Mouse (Mus musculus) frontal cortex, adult 2 months (tissue): ENCODE results near the gene Ralgapa1. TPM values are rescaled to one million over a fixed set of nuclear protein-coding genes. Genes with fewer than 3 reads are reported as not detected.
"Not testable (repeated sequence)": the region's sequence is repeated elsewhere in the genome, so short reads cannot be mapped to it uniquely, and the experiment has no call there.

Source experiments
- DNase-seq, 2 experiments: peaks; one replicate each; pipeline ENCODE4 v3.0.0; 2022; ENCODE audit warnings: low spot score in 1 of 2; ENCODE audit errors: extremely low spot score in 1 of 2
- polyA plus RNA-seq: library from polyadenylated mRNA; depleted of rRNA; stranded (reverse); fragments of >200 nt; gene quantifications from 2 replicates; pipeline ENCODE4 v1.2.3, GENCODE M21; 2012

The Ralgapa1 gene
- polyA plus RNA-seq, 1 experiment: 72.0 TPM

- DNase-seq: no peak
These were observed 220.4 kb downstream of the Ralgapa1 start for GRCm38 (mm10) chr12:55600503-55600994.

GRCm38 (mm10) chr12:55599639-55600502 is 221.1 kb downstream of the Ralgapa1 start:
- no peak for DNase-seq

DNA sequence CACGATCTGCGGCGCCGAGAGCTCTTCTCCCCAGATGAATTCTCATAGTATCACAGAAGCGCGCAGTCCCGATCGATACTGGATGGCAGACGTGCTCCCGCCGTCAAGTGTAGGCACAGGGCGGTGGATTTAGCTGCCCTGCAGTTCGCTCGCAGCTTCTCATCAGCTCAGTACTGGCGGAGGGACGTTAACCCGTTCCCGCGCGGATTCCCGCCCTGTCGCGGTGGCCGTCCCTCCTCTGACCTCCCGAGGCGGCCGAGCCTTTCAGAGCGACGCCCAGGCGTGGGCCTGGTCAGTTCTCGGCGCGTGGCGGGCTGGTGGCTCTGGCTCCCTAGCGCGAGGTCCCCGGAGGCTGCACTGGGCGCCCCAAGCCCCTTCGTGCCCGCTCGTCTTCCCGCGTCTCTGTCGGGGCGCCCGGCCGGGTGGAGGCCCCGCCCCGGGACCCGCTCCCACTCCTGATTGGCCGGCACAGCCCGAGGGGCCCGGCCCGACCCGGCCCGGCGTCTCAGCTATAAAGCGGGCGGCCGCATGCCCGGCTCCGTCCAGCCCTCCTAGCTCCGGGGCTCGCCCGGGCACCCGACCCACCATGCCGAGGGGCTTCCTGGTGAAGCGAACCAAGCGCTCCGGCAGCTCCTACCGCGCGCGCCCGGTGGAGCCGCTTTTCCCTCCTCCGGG is 221.9 kb downstream of the Ralgapa1 start, which contains the start of gene Insm2:
TSS of gene Insm2 (plus strand) at position 541 of the 675 bp plus-strand sequence.
- no peak for DNase-seq

GRCm38 (mm10) chr12:55598537-55598886 is 222.5 kb downstream of the Ralgapa1 start:
- no peak for DNase-seq

- not testable (repeated sequence) for DNase-seq
These were observed 234.0 kb downstream of the Ralgapa1 start for GRCm38 (mm10) chr12:55586936-55587335.

DNA sequence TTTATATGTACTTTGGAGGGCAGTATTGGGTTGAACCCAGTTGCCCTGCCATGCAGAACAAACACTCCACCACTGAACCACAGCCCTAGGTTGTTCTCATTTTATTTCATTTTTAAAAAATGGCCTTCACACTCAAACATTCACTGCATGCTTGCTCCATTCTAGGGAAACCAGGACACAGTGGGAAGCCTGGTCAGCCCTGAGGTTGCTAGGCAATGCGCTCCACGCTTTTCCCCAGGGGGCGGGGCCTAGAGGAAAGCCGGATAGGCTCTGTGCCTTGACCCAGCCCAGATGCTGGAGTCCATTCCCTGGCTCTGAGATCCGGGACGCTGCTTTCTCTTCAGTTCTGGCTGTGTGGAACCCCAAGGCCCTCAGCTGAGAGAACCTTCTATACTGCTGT is 247.2 kb downstream of the Ralgapa1 start:
- DNase-seq: no peak

GRCm38 (mm10) chr12:55573089-55573488 is 247.9 kb downstream of the Ralgapa1 start:
- no peak for DNase-seq

- DNase-seq: no peak
These were observed 249.3 kb downstream of the Ralgapa1 start for GRCm38 (mm10) chr12:55571661-55572060.

GRCm38 (mm10) chr12:55571181-55571580 is 249.8 kb downstream of the Ralgapa1 start:
- no peak for DNase-seq

DNA sequence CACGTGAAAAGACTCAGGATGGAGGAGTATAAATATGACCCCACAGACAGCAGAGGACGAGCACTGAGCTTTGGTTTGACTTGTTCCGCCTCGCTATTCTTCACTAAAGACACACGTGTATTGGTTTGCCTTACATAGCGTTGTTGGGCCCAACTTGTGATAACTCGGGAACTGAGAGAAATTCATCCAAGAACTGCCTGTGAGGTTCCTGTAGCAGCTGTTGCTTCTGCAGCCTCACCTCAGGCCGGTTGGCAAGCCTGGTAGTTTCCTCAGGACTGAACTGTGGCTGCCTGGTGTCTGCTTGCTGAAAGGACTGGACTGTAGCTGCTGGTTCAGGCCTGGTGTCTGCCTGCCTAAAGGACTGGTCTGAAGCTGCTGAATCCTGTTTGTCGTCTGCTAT is 250.3 kb downstream of the Ralgapa1 start:
- DNase-seq: no peak

GRCm38 (mm10) chr12:55569676-55570075 is 251.3 kb downstream of the Ralgapa1 start:
- no peak for DNase-seq

DNA sequence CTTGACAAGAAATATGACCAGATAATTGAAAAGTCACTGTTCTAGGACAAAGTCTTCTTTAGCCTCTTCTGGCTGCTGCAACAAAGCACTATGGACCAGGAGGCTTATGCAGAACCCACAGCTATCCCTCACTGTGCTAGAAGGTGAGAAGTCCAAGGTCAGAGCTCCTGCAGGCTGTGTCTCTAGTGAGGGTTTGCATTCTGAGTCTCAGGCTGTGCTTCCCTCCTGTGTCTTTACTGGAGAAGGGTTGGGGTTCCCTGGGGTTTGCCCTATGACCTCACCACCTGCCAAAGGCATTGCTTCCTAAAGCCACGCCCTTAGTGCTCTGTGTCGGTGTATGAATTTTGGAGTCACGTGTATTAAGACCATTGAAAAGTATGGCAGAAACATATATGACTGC is 252.5 kb downstream of the Ralgapa1 start:
- DNase-seq: no peak

DNA sequence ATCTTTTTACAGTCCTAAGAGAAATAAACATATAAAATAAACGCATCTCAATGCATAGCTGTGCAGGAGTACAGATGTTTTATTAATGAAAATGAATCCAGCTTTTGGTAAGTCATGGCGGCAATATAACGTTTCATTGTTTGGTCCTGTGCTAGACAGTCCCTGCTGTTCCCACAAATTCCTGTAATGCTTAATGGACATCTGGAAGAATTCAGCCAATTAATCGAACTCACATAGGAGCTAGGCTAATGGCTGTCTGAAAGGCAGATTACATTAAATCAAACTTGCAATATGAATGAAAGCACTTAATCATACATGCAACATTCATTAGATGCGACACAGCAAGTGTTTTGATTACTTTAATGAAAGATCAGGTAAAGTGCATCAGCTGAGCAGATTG is 254.1 kb downstream of the Ralgapa1 start:
- no peak for DNase-seq

GRCm38 (mm10) chr12:55565867-55566266 is 255.1 kb downstream of the Ralgapa1 start:
- no peak for DNase-seq

DNA sequence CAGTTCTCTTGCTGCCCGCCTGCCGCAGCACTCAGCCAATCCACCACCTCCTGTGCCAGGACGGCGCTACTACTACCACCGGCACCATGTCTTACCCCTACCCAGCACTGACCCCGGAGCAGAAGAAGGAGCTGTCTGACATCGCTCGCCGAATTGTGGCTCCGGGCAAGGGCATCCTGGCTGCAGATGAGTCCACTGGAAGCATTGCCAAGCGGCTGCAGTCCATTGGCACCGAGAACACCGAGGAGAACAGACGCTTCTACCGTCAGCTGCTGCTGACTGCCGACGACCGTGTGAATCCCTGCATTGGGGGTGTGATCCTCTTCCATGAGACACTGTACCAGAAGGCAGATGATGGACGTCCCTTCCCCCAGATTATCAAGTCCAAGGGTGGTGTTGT is 255.8 kb downstream of the Ralgapa1 start, which contains the start of gene Aldoart2:
TSS of gene Aldoart2 (plus strand) at position 34 of the 400 bp plus-strand sequence.
- no peak for DNase-seq

DNA sequence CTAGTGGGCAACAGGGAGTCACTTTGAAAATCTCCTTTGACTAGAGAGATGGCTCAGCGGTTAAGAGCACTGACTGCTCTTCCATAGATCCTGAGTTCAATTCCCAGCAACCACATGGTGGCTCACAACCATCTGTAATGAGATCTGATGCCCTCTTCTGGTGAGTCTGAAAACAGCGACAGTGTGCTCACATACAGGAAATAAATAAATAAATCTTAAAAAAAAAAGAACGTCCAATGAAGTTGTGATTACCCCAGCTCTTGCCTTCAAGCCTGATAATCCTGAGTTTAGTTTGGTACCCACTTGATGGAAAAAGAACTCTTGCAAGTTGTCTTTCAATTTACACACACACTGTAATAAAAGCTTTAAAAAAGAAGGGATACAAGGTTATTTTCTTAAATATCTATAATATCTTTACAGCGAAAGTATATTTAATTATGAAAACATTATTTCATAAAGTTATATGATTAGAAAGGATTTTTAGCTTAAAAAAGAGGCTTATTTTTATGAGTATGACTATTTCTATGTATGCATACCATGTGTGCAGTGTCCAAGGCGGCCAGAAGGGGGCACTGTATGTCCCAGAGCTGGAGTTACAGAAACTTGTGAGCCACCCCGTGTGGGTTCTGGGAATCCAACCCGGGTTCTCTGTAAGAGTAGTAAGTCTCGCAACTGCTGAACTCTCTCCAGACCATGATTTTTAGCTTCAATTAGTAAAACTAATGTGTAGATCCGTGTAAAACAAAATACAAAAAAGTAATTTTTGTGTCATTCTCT is 256.6 kb downstream of the Ralgapa1 start:
- no peak for DNase-seq

GRCm38 (mm10) chr12:55563742-55564141 is 257.2 kb downstream of the Ralgapa1 start:
- peak in 1 of 2 experiments; percentile 30 for DNase-seq

DNA sequence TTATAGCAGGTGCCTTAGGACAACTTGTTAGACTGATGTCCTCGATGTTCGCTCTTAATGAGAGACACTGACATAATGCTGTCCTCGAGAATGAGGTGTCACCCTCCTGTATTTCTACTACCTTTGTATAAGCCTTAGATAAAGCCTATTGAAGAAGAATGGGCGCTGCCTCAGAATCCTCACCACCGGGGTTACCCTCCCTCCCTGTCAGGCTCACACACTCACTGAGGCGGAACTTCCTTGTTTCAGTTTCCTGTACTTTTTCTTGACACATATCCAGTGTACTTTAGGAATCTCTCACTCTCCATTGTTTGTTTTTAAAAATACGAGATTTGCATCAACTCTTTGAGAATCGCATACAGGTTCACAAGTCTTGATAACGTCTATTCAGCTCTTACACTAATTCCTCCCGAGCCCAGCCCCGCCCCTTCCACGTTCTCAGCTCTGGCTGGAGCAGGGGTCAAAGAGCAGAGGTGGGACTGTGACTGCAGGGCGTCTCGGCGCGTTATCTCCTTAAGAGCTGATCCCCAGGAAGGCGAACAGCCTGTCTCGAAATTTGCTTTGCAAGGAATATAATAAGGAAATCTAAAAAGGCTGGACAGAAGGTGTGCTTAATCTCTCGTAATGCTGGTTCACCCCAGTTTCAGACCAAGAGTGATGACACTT is 260.8 kb downstream of the Ralgapa1 start:
- DNase-seq: no peak

DNA sequence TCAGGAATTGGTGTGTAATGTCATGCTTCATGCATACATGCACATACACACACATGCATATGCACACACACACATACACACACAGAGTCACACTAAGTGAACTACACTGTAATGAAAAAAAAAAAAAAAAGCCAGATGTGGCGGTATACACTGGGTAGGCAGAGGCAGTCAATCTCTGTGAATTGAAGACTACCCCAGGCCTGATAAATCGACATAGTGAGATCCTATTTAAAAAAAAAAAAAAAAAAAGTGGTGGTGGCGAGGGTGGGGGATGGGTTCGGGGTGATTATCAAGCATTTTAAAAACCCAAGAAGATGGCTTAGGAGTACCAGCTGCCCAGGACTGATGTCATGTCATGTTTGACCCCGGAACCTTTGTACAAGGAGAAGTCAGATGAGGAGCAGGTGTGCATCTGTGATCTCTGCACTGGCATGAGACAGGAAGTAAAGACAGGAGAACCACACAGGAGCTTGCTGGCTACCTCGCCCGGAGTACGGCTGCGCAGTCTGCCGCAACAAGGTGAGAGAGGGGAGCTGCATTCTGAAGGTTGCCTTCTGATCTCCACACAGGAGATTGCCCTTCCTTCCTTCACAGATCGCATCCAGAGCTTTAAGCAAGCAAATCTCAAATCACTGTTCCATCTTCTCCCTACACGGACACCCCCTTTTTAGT is 261.6 kb downstream of the Ralgapa1 start:
- no peak for DNase-seq

DNA sequence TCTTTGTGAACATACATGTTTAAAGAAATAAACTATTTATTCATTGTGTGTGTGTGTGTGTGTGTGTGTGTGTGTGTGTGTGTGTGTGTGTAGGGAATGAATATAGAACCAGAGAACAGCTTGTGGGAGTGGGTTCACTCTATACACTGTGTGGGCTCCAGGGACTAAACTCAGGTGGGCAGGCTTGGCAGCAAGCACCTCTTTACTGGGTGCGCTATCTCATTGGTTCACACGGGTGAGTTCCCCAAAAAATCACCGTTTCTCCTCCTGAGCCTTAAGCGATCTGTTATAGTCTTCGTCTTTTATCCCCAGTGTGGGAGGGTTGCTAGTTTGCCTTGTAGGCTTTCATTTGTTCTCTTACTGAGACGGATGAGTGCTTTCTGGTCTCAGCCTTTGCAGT is 263.1 kb downstream of the Ralgapa1 start:
- peak in 1 of 2 experiments; percentile 9 for DNase-seq
